Mouse (Mus musculus) bone marrow macrophage, adult 2 months (primary cell): ENCODE measurements around the gene Pla2g2c. TPM values are rescaled to one million over a fixed set of nuclear protein-coding genes. Genes with fewer than 3 reads are reported as not detected.

Experiments used
- H3K27ac ChIP-seq: 2 replicates; pipeline ENCODE4 v1.5.1; 2012; ENCODE audit warnings: low read depth, low read length; ENCODE audit not compliant: insufficient read depth
- H3K4me1 ChIP-seq: 2 replicates; pipeline ENCODE4 v1.6.1; 2012; ENCODE audit warnings: low read length; ENCODE audit not compliant: control insufficient read depth, insufficient read depth
- H3K4me3 ChIP-seq: 2 replicates; pipeline ENCODE4 v1.5.1; 2012; ENCODE audit warnings: mild to moderate bottlenecking, low read length, moderate library complexity; ENCODE audit not compliant: insufficient read depth
- CTCF ChIP-seq: IDR thresholded peaks from 2 replicates; pipeline ENCODE4 v1.5.1; 2012; ENCODE audit warnings: low read depth, mild to moderate bottlenecking, low read length, moderate library complexity
- POLR2A ChIP-seq: IDR thresholded peaks from 2 replicates; pipeline ENCODE4 v1.6.1; 2012; ENCODE audit warnings: mild to moderate bottlenecking, low read depth, low read length, borderline replicate concordance
- polyA plus RNA-seq: library from polyadenylated mRNA; stranded (reverse); fragments of >200 nt; gene quantifications from 2 replicates; pipeline ENCODE4 v1.2.4, GENCODE M21; 2012; ENCODE audit not compliant: missing spikeins, insufficient read depth, insufficient read length

Gene Pla2g2c
- polyA plus RNA-seq, 1 experiment: not detected

- Histone ChIP-seq H3K27ac (no peak overlapping the region), H3K4me3 (no peak overlapping the region), H3K4me1 (peaks cover 8% of the 10 kb centered on the region; the same call in 1 of the 2 replicates)
- TF ChIP-seq CTCF: no peak
- TF ChIP-seq POLR2A: no peak
Observed at GRCm38 (mm10) chr4:138771970-138772369, 47.4 kb downstream of the Pla2g2c start.

- Histone ChIP-seq H3K4me3 (no peak overlapping the region), H3K4me1 (peaks cover 8% of the 10 kb centered on the region; the same call in 1 of the 2 replicates), H3K27ac (no peak overlapping the region)
- TF ChIP-seq CTCF: no peak
- no peak for TF ChIP-seq POLR2A
Observed at GRCm38 (mm10) chr4:138772386-138772785, 47.8 kb downstream of the Pla2g2c start.

DNA sequence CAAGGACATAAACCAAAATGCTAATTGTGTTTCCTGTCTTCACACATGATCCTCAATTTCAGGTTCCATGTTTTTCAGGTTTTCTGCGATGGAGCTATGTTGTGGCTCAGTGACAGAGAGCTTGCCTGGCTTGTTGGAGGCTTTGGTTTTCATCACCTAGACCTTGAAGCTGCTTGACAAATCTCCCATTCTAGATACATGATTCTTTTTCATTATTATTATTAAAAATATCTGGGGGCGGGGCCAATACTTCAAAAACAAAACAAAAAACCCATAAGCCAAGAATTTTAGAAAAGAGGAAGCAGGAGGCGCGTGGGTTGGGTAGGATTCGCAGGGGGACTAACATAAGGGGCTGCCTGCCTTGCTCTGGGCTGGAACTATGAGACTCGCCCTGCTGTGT, 50.8 kb downstream of the Pla2g2c start, which contains the start of gene Pla2g2d:
Pla2g2d (plus strand) TSS at position 301 of the 400 bp plus-strand sequence.
- no peak for TF ChIP-seq CTCF
- TF ChIP-seq POLR2A: no peak
- Histone ChIP-seq H3K4me1 (no peaks in the 10 kb centered on the region), H3K27ac (no peak within 1 kb of the TSS), H3K4me3 (no peak within 1 kb of the TSS)

DNA sequence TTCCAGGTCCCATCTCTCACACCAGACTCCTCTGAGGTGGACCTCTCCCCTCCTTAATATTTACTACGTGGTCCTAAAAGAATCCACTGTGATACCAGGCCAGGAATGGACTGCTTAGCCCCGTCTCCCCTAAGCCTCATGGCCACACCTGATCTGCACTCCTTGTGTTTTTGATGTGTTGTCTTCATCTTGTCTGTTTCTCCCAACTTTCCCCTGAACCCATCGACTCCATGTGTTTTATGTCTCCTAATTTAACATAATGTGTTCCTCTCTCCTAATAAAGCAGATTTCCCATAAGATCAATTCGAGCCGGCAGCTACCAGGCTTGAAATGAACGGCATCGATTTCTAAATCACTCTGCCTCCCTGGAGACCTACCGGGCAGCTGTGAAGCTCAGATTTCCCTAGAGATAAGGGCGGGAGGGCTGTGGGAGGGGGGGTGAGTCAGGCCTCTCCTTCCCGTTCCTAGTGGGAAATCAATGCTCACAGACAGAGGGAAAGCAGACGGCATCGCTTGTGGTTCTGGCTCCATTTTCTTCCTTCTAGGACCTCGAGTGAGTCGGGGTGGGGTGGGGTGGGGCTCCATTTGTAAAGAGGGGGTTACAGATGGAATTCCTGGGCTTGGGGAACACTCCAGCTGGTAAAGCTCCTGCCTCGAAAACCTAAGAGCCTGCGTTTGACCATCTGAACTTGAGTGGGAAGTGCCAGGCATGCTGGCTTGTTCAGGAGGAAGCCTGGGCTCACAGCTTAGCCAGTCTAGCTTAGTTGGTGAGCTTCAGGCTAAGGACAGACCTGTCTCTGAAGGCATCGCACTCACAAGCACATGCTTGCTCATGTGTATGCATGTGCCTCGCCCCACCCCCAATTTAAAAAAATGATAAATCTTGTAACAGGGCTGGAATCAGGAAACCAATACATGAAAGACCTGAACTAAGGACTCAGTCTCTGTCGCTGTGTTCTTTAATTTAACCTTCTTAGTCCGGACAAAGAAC, 53.1 kb downstream of the Pla2g2c start:
- TF ChIP-seq POLR2A: no peak
- TF ChIP-seq CTCF: no peak
- Histone ChIP-seq H3K4me1 (no peaks in the 10 kb centered on the region), H3K27ac (no peak overlapping the region), H3K4me3 (no peak overlapping the region)

DNA sequence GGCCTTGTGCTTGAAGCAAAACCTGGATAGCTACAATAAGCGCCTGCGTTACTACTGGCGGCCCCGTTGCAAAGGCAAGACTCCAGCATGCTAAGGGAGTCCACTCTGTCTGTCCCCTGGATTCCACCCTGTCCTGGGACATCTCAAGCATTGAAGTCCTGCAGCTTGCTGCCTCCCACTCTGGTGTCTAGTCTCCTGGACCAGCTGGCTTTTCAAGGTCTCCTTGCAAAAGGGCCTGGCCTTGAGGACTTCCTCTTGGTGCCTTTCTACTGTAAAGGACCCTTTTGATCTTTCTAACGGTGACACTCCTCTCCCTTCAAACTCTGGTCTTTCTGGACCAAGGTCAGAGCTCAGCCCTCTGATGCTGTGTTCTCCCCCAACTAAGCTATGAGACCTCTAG, 55.7 kb downstream of the Pla2g2c start:
- TF ChIP-seq POLR2A: no peak
- TF ChIP-seq CTCF: no peak
- Histone ChIP-seq H3K4me1 (no peaks in the 10 kb centered on the region), H3K27ac (no peak overlapping the region), H3K4me3 (no peak overlapping the region)

GRCm38 (mm10) chr4:138782098-138782497, 57.5 kb downstream of the Pla2g2c start:
- TF ChIP-seq CTCF (no peak), POLR2A (no peak)
- Histone ChIP-seq H3K4me3 (no peak overlapping the region), H3K4me1 (peaks cover 2% of the 10 kb centered on the region), H3K27ac (no peak overlapping the region)

DNA sequence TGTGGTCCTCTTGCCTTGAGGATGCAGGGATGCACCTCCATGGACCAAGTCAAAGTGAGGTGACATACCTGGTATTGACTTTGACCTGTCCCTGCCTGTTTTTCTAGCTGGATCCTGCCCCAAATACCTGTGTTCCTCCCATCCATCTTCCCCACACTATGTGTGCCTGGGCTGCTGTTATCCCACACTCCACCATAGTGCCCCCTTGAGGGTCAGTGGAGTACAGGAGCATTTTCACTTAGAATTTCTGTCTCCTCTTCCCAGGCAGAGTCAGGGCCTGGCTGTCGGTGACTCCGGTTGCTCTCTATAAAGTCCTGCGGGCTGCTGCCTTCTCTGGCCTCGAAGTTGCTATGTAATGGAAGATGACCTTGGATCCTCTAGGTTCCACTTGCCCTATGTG, 61.1 kb downstream of the Pla2g2c start:
- Histone ChIP-seq H3K4me1 (peaks cover 2% of the 10 kb centered on the region), H3K27ac (no peak overlapping the region), H3K4me3 (no peak overlapping the region)
- TF ChIP-seq CTCF: 0 out of 2 replicates have a peak, but pooled peaks have one; percentile 16
- TF ChIP-seq POLR2A: no peak

DNA sequence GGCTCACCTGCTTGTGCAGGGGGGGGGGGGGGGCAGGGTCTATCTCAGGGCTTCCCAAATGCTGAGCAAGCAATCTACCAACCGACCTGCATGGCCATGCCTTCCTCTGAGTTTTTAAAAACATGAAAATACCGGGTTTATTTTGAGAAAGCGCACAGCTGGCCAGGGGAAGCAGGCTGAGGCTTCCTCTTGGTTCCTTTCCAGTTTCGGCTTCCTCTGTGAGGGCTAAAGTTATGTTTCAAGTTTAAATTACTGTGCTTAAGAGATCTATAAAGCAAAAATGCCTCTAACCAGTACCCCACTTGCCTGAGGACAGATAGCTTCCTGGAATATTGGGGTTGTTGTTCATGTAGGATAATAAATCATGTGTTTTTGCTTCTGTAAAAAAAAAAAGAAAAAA, 61.5 kb downstream of the Pla2g2c start:
- peaks cover 2% of the 10 kb centered on the region for H3K4me1 ChIP-seq
- H3K4me3 ChIP-seq: no peak overlapping the region
- no peak for TF ChIP-seq POLR2A
- TF ChIP-seq CTCF: no peak
- H3K27ac ChIP-seq: no peak overlapping the region

- H3K27ac ChIP-seq: no peak overlapping the region
- TF ChIP-seq POLR2A (no peak), CTCF (no peak)
- no peak overlapping the region for H3K4me3 ChIP-seq
- H3K4me1 ChIP-seq: peaks cover 2% of the 10 kb centered on the region
Observed at GRCm38 (mm10) chr4:138788381-138788780, 63.8 kb downstream of the Pla2g2c start.

DNA sequence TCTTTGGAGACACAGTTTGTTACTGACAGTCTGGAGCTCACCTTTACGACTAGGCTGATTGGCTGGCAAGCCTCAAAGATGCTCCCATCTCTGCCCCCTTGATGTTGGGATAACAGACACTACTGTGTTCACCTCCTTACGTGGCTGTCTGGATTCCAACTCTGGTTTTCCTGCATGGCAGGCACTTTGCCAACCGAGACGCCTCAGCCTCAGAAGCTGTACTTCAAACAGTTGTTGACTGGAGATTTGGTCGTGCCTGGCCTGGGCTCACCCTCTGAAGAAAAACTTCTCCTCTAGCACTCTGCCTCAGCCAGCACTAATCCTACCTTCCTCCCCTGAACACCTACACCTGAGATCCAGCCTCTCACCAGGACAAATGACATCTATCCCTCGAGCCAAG, 66.9 kb downstream of the Pla2g2c start:
- no peak overlapping the region for H3K4me3 ChIP-seq
- no peak for TF ChIP-seq POLR2A
- no peak for TF ChIP-seq CTCF
- no peak overlapping the region for H3K27ac ChIP-seq
- H3K4me1 ChIP-seq: peaks cover 2% of the 10 kb centered on the region
